Mouse (Mus musculus): ENCODE measurements around the gene Mif.

DNA sequence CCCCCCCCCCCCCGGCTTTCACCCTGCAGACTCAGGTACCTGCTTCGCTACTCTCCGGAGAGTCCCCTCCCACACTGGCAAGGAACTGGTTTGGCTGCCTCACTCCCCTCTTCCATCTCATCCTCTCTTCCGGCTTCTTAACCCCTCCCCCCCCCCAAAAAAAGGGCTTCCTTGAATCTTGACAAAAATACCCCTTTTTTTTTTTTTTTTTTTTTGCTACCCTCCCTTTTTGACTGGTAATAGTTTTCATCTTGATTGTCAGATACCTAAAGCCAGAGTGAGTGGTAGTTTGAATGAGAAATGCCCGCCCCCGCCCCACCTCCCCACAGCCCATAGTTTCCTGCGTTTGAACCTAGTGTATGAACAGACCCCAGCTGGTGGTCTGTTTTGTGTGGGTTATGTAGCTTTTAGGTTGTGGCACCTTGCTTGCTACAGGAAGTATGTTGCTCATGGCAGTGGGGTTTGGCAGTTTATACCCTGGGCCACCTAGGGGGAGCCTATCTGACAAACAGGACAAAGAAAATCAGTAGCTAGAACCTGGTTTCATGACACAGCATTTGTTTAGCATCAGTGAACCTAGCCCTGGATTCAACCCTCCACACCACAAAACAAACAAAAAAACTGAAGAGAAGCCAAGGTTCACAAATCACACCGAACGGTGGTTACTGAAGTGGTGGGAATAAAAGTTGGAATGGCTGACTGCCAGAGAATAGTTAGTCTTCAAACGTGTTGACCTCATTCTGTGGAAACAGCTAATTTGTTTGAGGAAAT, 24.1 kb downstream of the Mif start:
- TF ChIP-seq EP300 (optimal IDR thresholded peaks at IDR 0.05) (no peak), CTCF (IDR thresholded peaks at IDR 0.05; ENCODE audit: low read depth) (peak; percentile 33)

Measured in stomach, postnatal 0 days (tissue).